Mouse (Mus musculus): ENCODE measurements around the gene 2810408A11Rik.

DNA sequence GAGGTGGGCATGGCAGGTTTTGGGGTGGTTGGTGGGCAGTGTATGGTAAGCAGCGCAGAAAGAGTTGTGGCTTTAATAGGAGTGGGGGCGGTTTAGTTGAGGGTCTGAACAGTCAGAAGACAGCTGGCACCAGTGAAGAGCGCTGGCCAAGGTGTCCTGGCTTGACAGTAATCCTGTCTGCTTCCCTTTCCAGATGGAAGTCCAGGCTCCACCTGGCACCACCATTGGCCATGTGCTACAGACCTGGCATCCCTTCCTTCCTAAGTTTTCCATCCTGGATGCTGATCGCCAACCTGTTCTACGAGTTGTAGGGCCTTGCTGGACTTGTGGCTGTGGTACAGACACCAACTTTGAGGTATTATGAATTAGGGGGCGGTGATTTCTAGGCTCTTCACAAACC lies 52.8 kb downstream of the 2810408A11Rik start:
- TF ChIP-seq CTCF (IDR thresholded peaks at IDR 0.05; ENCODE audit: borderline replicate concordance, extremely low read depth, insufficient read depth, insufficient read length) (no peak), POLR2A (IDR thresholded peaks at IDR 0.05; ENCODE audit: borderline replicate concordance, extremely low read depth, insufficient read depth, insufficient read length, poor library complexity, severe bottlenecking) (no peak)
